Mouse (Mus musculus): ENCODE results near the gene Cyfip1. TPM values are rescaled to one million over a fixed set of nuclear protein-coding genes. Genes with fewer than 3 reads are reported as not detected.

Cyfip1 gene
- polyA plus RNA-seq, 1 experiment from 2014 or later, result 118 TPM

DNA sequence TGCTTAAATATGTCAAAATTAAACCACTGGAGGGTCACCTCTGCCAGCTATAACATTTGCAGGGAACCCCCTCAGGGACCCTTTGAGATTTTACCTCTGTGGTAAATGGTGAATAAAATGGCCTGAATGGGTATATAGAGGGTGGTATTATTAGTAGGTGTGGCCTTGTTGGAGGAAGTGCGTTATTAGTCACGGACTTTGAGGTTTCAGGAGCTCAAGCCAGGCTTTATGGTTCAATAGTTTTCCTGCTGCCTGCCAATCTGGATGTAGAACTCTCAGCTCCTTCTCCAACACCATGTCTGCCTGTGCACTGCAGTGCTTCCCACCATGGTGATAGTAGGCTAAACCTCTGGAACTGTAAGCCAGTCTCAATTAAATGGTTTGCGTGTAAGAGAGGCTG is 27.7 kb downstream of the Cyfip1 start:
- no peaks in the 10 kb centered on the region for H3K4me1 ChIP-seq (ENCODE audit: control insufficient read depth, insufficient read depth, low read length)
- H3K27me3 ChIP-seq (ENCODE audit: control insufficient read depth, insufficient read depth, low read length), result no peaks in the 10 kb centered on the region
- no peak overlapping the region for H3K27ac ChIP-seq (replicated peaks; ENCODE audit: low read depth, low read length)
- no peaks in the 10 kb centered on the region; the same call in 1 of the 2 replicates for H3K36me3 ChIP-seq (ENCODE audit: control insufficient read depth, insufficient read depth, low read length)
- no peak overlapping the region for H3K4me2 ChIP-seq (ENCODE audit: low read depth, severe bottlenecking)
- H3K9me3 ChIP-seq (ENCODE audit: control insufficient read depth, low read length), result no peaks in the 10 kb centered on the region
- ATAC-seq (ENCODE audit: insufficient number of reproducible peaks, low FRiP score, low TSS enrichment, low read depth) (no peak), DNase-seq (ENCODE audit: low spot score) (no peak)
- no peak overlapping the region for H3K9ac ChIP-seq (ENCODE audit: low read length)
- 80% methylated on average over 3 of the region's 3 CpGs for WGBS
- no peak overlapping the region for H3K4me3 ChIP-seq (ENCODE audit: low read depth, low read length)

DNA sequence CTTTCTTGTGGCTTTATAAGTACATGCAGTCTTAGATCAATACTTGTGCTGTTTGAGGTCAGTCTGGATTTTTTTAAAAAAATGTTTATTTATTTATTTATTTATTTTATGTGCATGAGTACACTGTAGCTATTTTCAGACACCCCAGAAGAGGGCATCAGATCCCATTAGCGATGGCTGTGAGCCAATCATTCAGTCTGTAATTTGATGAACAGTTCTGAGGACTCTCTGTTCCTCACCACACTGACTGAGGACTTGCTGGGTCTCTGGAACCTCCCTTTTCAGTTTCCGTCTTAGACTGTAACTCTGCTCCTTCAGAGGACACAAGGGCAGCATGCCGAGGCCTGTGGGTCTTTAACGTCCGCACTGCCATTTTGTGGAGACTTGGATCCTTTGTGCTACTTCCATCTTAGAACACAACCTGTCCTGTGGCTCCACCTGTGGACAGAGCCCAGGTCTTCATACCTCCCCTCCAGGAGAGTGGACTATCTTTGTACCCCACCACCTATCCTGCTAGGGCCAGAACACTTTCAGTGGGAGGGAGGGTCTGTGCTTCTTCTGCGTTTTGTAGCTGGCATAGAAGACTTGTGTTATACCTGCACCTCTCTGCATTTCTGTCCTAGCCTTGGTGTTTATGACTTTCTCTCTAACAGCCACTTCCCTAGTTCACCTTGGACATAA is 28.9 kb downstream of the Cyfip1 start:
- Histone ChIP-seq H3K27me3 (ENCODE audit: control insufficient read depth, insufficient read depth, low read length) (no peaks in the 10 kb centered on the region), H3K27ac (replicated peaks; ENCODE audit: low read depth, low read length) (no peak overlapping the region), H3K9ac (ENCODE audit: low read length) (no peak overlapping the region), H3K36me3 (ENCODE audit: control insufficient read depth, insufficient read depth, low read length) (no peaks in the 10 kb centered on the region; the same call in 1 of the 2 replicates), H3K4me2 (ENCODE audit: low read depth, severe bottlenecking) (no peak overlapping the region), H3K9me3 (ENCODE audit: control insufficient read depth, low read length) (no peaks in the 10 kb centered on the region), H3K4me1 (ENCODE audit: control insufficient read depth, insufficient read depth, low read length) (no peaks in the 10 kb centered on the region), H3K4me3 (ENCODE audit: low read depth, low read length) (no peak overlapping the region)
- DNase-seq (ENCODE audit: low spot score) (no peak), ATAC-seq (ENCODE audit: insufficient number of reproducible peaks, low FRiP score, low TSS enrichment, low read depth) (no peak)
- WGBS, result 95% methylated on average over 6 of the region's 6 CpGs

DNA sequence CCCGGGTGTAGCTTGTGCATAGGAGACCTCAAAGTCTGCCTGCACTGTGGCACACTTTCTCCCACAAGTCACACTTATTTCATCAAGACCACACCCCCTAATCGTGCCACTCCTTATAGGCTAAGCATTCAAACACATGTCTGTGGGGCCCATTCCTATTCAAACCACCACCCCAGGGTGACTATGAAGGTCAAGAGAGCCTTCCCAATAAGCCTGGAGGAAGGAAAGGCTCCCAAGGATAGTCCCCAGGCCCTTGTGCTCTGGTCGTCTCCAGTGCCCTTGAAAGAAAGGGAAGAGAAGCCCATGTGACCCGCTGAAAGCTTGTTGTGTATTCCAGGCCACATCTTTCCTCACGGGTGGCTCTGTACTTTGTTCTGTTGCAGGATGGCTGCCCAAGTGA is 29.9 kb downstream of the Cyfip1 start:
- Histone ChIP-seq H3K27ac (replicated peaks; ENCODE audit: low read depth, low read length) (no peak overlapping the region), H3K9ac (ENCODE audit: low read length) (no peak overlapping the region), H3K4me1 (ENCODE audit: control insufficient read depth, insufficient read depth, low read length) (no peaks in the 10 kb centered on the region), H3K9me3 (ENCODE audit: control insufficient read depth, low read length) (no peaks in the 10 kb centered on the region), H3K36me3 (ENCODE audit: control insufficient read depth, insufficient read depth, low read length) (no peaks in the 10 kb centered on the region; the same call in 1 of the 2 replicates), H3K27me3 (ENCODE audit: control insufficient read depth, insufficient read depth, low read length) (no peaks in the 10 kb centered on the region), H3K4me3 (ENCODE audit: low read depth, low read length) (no peak overlapping the region), H3K4me2 (ENCODE audit: low read depth, severe bottlenecking) (no peak overlapping the region)
- ATAC-seq (ENCODE audit: insufficient number of reproducible peaks, low FRiP score, low TSS enrichment, low read depth), result no peak
- no peak for DNase-seq (ENCODE audit: low spot score)
- WGBS, result 86% methylated on average over 5 of the region's 5 CpGs

DNA sequence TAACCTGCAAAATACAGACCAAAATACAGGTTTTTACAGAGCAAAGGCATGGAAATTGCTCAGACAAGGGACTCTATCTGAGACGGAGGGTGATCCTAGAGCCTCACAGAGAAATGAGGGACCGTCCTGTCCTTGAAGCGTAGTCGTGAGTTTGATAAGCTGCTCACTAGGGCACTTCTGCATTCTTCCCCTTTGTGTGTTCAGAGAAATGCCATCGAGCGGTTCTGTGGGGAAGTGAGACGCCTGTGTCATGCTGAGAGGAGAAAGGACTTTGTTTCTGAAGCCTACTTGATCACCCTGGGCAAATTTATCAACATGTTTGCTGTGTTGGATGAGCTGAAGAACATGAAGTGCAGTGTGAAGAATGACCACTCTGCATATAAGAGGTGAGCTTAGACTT is 33.2 kb downstream of the Cyfip1 start:
- no peak for ATAC-seq (ENCODE audit: insufficient number of reproducible peaks, low FRiP score, low TSS enrichment, low read depth)
- Histone ChIP-seq H3K27ac (replicated peaks; ENCODE audit: low read depth, low read length) (no peak overlapping the region), H3K4me2 (ENCODE audit: low read depth, severe bottlenecking) (no peak overlapping the region), H3K36me3 (ENCODE audit: control insufficient read depth, insufficient read depth, low read length) (peaks cover 6% of the 10 kb centered on the region; the same call in 1 of the 2 replicates), H3K4me3 (ENCODE audit: low read depth, low read length) (no peak overlapping the region), H3K9me3 (ENCODE audit: control insufficient read depth, low read length) (no peaks in the 10 kb centered on the region), H3K27me3 (ENCODE audit: control insufficient read depth, insufficient read depth, low read length) (no peaks in the 10 kb centered on the region), H3K9ac (ENCODE audit: low read length) (no peak overlapping the region), H3K4me1 (ENCODE audit: control insufficient read depth, insufficient read depth, low read length) (no peaks in the 10 kb centered on the region)
- WGBS, result 94% methylated on average over 7 of the region's 7 CpGs
- DNase-seq (ENCODE audit: low spot score), result no peak

DNA sequence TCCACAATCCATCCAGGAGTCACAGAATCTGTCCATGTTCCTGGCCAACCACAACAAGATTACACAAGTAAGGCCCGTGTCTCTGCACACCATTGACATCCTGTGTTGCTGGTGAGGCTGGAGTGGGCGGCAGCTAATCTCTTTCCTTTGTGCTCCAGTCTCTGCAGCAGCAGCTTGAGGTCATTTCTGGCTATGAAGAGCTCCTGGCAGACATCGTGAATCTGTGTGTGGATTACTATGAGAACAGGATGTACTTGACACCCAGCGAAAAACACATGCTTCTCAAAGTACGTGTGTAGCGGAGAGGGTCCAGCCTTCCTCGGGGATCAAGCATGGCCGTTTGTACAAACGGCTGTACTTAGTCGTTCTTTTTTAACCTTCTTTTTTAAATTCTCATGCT is 36.2 kb downstream of the Cyfip1 start:
- H3K9me3 ChIP-seq (ENCODE audit: control insufficient read depth, low read length), result no peaks in the 10 kb centered on the region
- DNase-seq (ENCODE audit: low spot score), result no peak
- H3K27me3 ChIP-seq (ENCODE audit: control insufficient read depth, insufficient read depth, low read length), result no peaks in the 10 kb centered on the region
- H3K4me2 ChIP-seq (ENCODE audit: low read depth, severe bottlenecking), result no peak overlapping the region
- ATAC-seq (ENCODE audit: insufficient number of reproducible peaks, low FRiP score, low TSS enrichment, low read depth), result no peak
- peaks cover 10% of the 10 kb centered on the region; the same call in 1 of the 2 replicates for H3K36me3 ChIP-seq (ENCODE audit: control insufficient read depth, insufficient read depth, low read length)
- H3K4me3 ChIP-seq (ENCODE audit: low read depth, low read length), result no peak overlapping the region
- 92% methylated on average over 10 of the region's 10 CpGs for WGBS
- H3K9ac ChIP-seq (ENCODE audit: low read length), result no peak overlapping the region
- H3K27ac ChIP-seq (replicated peaks; ENCODE audit: low read depth, low read length), result no peak overlapping the region
- no peaks in the 10 kb centered on the region for H3K4me1 ChIP-seq (ENCODE audit: control insufficient read depth, insufficient read depth, low read length)

DNA sequence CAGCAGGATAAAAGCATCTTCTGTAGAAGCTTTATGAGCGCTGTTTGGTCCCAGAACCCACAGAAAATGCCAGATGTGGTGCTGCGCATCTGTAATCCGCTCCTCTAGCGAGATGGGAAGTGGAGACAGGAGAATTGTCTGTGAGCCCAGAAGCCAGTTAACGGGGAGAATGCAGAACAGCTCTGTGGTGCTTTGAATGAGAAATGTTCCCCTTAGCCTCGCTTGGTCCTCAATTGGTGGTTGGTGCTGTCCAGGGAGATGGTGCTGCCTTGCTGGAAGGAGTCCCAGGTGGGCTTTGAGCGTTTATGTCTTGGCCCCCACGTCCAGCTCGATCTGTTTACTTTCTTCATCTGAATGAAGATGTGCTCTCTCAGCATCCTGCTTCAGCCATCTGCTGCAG is 39.3 kb downstream of the Cyfip1 start:
- H3K4me2 ChIP-seq (ENCODE audit: low read depth, severe bottlenecking), result no peak overlapping the region
- H3K27ac ChIP-seq (replicated peaks; ENCODE audit: low read depth, low read length), result no peak overlapping the region
- 92% methylated on average over 9 of the region's 9 CpGs for WGBS
- no peak overlapping the region for H3K9ac ChIP-seq (ENCODE audit: low read length)
- H3K9me3 ChIP-seq (ENCODE audit: control insufficient read depth, low read length), result no peaks in the 10 kb centered on the region
- no peak for DNase-seq (ENCODE audit: low spot score)
- no peaks in the 10 kb centered on the region for H3K4me1 ChIP-seq (ENCODE audit: control insufficient read depth, insufficient read depth, low read length)
- H3K27me3 ChIP-seq (ENCODE audit: control insufficient read depth, insufficient read depth, low read length), result no peaks in the 10 kb centered on the region
- H3K4me3 ChIP-seq (ENCODE audit: low read depth, low read length), result no peak overlapping the region
- ATAC-seq (ENCODE audit: insufficient number of reproducible peaks, low FRiP score, low TSS enrichment, low read depth), result no peak
- peaks cover 11% of the 10 kb centered on the region; the same call in 1 of the 2 replicates for H3K36me3 ChIP-seq (ENCODE audit: control insufficient read depth, insufficient read depth, low read length)

DNA sequence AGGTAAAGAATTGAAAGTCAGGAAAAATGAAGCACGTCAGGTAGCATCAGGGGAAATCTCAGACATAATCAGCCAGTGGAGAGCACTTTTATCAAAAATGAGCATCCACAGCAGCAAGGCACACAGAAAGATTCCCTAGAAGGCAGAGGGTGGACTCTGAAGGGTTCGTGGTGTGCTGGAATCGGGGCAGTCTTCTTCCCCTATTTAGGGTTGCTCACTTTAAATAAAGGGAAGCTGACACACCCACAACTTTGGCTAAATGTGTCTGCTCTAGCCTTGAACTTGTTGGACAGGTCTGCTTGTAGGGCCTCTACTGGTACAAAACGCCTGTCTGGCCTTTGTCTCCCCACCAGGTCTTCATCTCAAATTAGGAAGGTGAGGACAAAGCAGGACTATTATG is 47.1 kb downstream of the Cyfip1 start:
- no peaks in the 10 kb centered on the region for H3K4me1 ChIP-seq (ENCODE audit: control insufficient read depth, insufficient read depth, low read length)
- DNase-seq (ENCODE audit: low spot score), result no peak
- no peak overlapping the region for H3K9ac ChIP-seq (ENCODE audit: low read length)
- WGBS, result 93% methylated on average over 4 of the region's 4 CpGs
- H3K27me3 ChIP-seq (ENCODE audit: control insufficient read depth, insufficient read depth, low read length), result no peaks in the 10 kb centered on the region
- H3K9me3 ChIP-seq (ENCODE audit: control insufficient read depth, low read length), result no peaks in the 10 kb centered on the region
- no peak overlapping the region for H3K4me2 ChIP-seq (ENCODE audit: low read depth, severe bottlenecking)
- ATAC-seq (ENCODE audit: insufficient number of reproducible peaks, low FRiP score, low TSS enrichment, low read depth), result no peak
- H3K36me3 ChIP-seq (ENCODE audit: control insufficient read depth, insufficient read depth, low read length), result peaks cover 5% of the 10 kb centered on the region; the same call in 1 of the 2 replicates
- H3K27ac ChIP-seq (replicated peaks; ENCODE audit: low read depth, low read length), result no peak overlapping the region
- no peak overlapping the region for H3K4me3 ChIP-seq (ENCODE audit: low read depth, low read length)

DNA sequence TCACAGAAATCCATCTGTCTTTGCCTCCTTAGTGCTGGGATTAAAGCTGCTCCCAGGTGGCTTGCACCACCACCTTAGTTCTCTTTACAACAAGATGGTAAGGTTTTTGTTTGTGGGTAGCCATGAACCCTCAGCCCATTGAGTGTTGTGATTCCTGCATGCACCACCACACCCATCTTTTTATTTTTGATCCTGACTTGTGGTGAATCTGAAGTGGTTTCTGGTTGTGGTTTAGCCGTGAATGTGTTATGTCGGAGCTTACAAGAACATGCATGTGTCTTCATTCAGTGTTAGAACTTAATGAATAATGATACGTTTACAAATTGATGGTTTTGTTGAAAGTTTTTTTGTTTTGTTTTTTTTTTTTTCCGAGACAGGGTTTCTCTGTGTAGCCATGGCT is 48.5 kb downstream of the Cyfip1 start:
- H3K9ac ChIP-seq (ENCODE audit: low read length), result no peak overlapping the region
- no peaks in the 10 kb centered on the region for H3K4me1 ChIP-seq (ENCODE audit: control insufficient read depth, insufficient read depth, low read length)
- H3K36me3 ChIP-seq (ENCODE audit: control insufficient read depth, insufficient read depth, low read length), result peaks cover 9% of the 10 kb centered on the region; the same call in 1 of the 2 replicates
- no peak overlapping the region for H3K27ac ChIP-seq (replicated peaks; ENCODE audit: low read depth, low read length)
- H3K9me3 ChIP-seq (ENCODE audit: control insufficient read depth, low read length), result no peaks in the 10 kb centered on the region
- H3K4me3 ChIP-seq (ENCODE audit: low read depth, low read length), result no peak overlapping the region
- 93% methylated on average over 4 of the region's 4 CpGs for WGBS
- ATAC-seq (ENCODE audit: insufficient number of reproducible peaks, low FRiP score, low TSS enrichment, low read depth), result no peak
- DNase-seq (ENCODE audit: low spot score), result no peak
- no peaks in the 10 kb centered on the region for H3K27me3 ChIP-seq (ENCODE audit: control insufficient read depth, insufficient read depth, low read length)
- no peak overlapping the region for H3K4me2 ChIP-seq (ENCODE audit: low read depth, severe bottlenecking)

DNA sequence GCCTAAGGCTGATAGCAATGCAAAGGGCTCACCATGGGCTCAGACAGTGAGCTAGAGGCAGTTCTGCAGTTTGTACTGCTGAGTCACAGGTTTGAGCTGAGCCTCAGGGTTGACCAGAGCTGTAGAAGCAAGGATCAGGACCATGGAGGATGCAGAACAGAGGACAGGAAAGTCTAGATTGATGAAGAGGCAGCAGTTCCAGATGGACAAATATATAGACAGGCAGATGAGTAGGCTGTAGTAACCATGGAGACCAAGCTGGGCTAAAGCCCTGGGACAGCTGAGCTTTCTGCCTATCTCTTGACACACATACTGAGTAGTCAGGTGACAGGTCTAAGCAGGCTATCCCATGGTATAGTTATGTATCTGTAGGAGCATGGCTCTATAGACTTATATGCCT is 49.2 kb downstream of the Cyfip1 start:
- Histone ChIP-seq H3K9me3 (ENCODE audit: control insufficient read depth, low read length) (no peaks in the 10 kb centered on the region), H3K9ac (ENCODE audit: low read length) (no peak overlapping the region), H3K4me2 (ENCODE audit: low read depth, severe bottlenecking) (no peak overlapping the region), H3K4me1 (ENCODE audit: control insufficient read depth, insufficient read depth, low read length) (no peaks in the 10 kb centered on the region), H3K36me3 (ENCODE audit: control insufficient read depth, insufficient read depth, low read length) (peaks cover 10% of the 10 kb centered on the region; the same call in 1 of the 2 replicates), H3K27me3 (ENCODE audit: control insufficient read depth, insufficient read depth, low read length) (no peaks in the 10 kb centered on the region), H3K27ac (replicated peaks; ENCODE audit: low read depth, low read length) (no peak overlapping the region), H3K4me3 (ENCODE audit: low read depth, low read length) (no peak overlapping the region)
- ATAC-seq (ENCODE audit: insufficient number of reproducible peaks, low FRiP score, low TSS enrichment, low read depth) (no peak), DNase-seq (ENCODE audit: low spot score) (no peak)

Measured in limb, embryonic 11.5 days (tissue).